Mouse (Mus musculus) central nervous system, embryonic 11.5 days (tissue): Measurements from ENCODE around the gene Clec3a. TPM values are rescaled to one million over a fixed set of nuclear protein-coding genes. Genes with fewer than 3 reads are reported as not detected.

ENCODE experiments used
- polyA plus RNA-seq: library from polyadenylated mRNA; depleted of rRNA; stranded (reverse); fragments of >200 nt; gene quantifications from 2 replicates; pipeline ENCODE4 v1.2.3, GENCODE M21; 2012; rRNA removed

Gene Clec3a
- polyA plus RNA-seq: 0.35 and 0.45 TPM in 2 replicates

GRCm38 (mm10) chr8:114417786-114418185, at the start of gene Clec3a:
Gene Clec3a (plus strand): TSS chr8:114418086.

GRCm38 (mm10) chr8:114439334-114440204, 21.7 kb downstream of the Clec3a start, which contains the start of gene Wwox:
Gene Wwox (plus strand): TSS chr8:114439655.

Other genes with a start within 250 kb of the Clec3a start
- gene Vat1l, start 212.5 kb upstream of the Clec3a start, polyA plus RNA-seq: 21.0 and 24.0 TPM in 2 replicates
- gene Wwox, start 21.6 kb downstream of the Clec3a start, polyA plus RNA-seq: 8.6 and 9.1 TPM in 2 replicates